26 mouse cellular contexts compared by ENCODE assay signal in the genomic region with DNA sequence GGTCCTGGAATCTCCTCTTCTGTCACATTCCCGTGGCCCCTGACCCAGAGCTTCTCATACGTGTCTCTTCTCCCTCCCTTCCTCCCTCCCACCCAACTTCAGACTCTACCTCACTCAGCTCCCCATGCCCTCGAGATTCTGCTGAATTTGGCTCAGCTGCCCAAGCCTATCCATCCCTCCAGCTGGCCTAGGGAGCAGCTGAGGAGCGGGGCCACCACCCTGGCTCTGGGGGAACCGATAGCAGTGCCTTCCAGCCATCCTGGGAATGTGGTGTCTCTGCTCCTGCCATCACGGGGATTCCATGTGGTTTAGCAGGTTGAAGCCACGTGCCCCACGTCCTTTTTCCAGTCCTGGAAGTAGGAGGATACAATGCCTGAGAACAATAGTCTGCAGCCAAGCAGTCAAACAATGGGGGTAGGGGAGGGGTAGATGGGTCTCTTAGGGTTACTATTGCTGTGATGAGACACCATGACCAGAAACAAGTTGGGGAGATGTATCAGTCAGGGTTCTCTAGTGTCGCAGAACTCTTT. TPM values are rescaled to one million over a fixed set of nuclear protein-coding genes. Genes with fewer than 3 reads are reported as not detected.
DNase-seq lines count a peak whose midpoint lies in the region; ATAC-seq and TF ChIP-seq lines count a peak whose summit lies in the region.
"Had no signal": no experiment of that assay in that cellular context is flagged by ENCODE, and none has a peak within 500 bp of the region (broad histone marks: within the 10 kb centered on the region; RNA-seq: fewer than 3 reads in every experiment).

No protein-coding gene starts in this region.

- 77% methylated on average over 9 of the region's 9 CpGs for WGBS in embryonic facial prominence, embryonic 14.5 days
- WGBS in embryonic facial prominence, embryonic 10.5 days, result 75% methylated on average over 9 of the region's 9 CpGs
- WGBS in heart, adult 2 months, result 56% methylated on average over 9 of the region's 9 CpGs
- 64% methylated on average over 9 of the region's 9 CpGs for WGBS in heart, embryonic 10.5 days
- 66% methylated on average over 9 of the region's 9 CpGs for WGBS in heart, embryonic 11.5 days (ENCODE audit: insufficient replicate concordance)

- ATAC-seq in embryonic facial prominence, embryonic 14.5 days (ENCODE audit: low read depth), result 0 out of 2 replicates have a peak, but pooled peaks have one; percentile 31
- no peak for ATAC-seq in heart, embryonic 11.5 days (replicated peaks; ENCODE audit: insufficient number of reproducible peaks, low FRiP score, low TSS enrichment)
- ATAC-seq: forebrain, embryonic 15.5 days; hindbrain, postnatal 0 days; inflammation-experienced regulatory T-cells, adult 6 months; intestine, embryonic 16.5 days; Patski had no signal

- TF ChIP-seq EP300 in heart, adult 2 months (IDR thresholded peaks at IDR 0.05; ENCODE audit: insufficient read depth, low read depth, low read length), result peak; percentile 63; the same call in 1 of the 2 replicates

- no peak overlapping the region for H3K9ac ChIP-seq in embryonic facial prominence, embryonic 14.5 days (ENCODE audit: low read depth, low read length)
- H3K9ac ChIP-seq in heart, adult 2 months (ENCODE audit: low read depth, low read length), result no peak overlapping the region
- H3K9ac ChIP-seq in heart, embryonic 11.5 days (ENCODE audit: low read depth, low read length), result no peak overlapping the region
- H3K9ac ChIP-seq: embryonic facial prominence, embryonic 13.5 days; forebrain, embryonic 15.5 days; heart, embryonic 12.5 days; heart, embryonic 15.5 days; hindbrain, embryonic 14.5 days had no signal

- no peaks in the 10 kb centered on the region for H3K36me3 ChIP-seq in embryonic facial prominence, embryonic 14.5 days (ENCODE audit: control insufficient read depth, insufficient read depth, low read length)
- H3K36me3 ChIP-seq in embryonic facial prominence, embryonic 10.5 days (replicated peaks), result no peaks in the 10 kb centered on the region
- no peaks in the 10 kb centered on the region for H3K36me3 ChIP-seq in heart, adult 2 months (ENCODE audit: control insufficient read depth, insufficient read depth, low read length)
- no peaks in the 10 kb centered on the region for H3K36me3 ChIP-seq in heart, embryonic 10.5 days
- no peaks in the 10 kb centered on the region for H3K36me3 ChIP-seq in heart, embryonic 11.5 days (ENCODE audit: control insufficient read depth, insufficient read depth, low read length)
- H3K36me3 ChIP-seq: embryonic facial prominence, embryonic 13.5 days; forebrain, embryonic 15.5 days; heart, embryonic 12.5 days; heart, embryonic 15.5 days had no signal

- TF ChIP-seq POLR2A in heart, adult 2 months (IDR thresholded peaks at IDR 0.05; ENCODE audit: insufficient read depth, low read depth, low read length), result no peak

- H3K4me2 ChIP-seq in embryonic facial prominence, embryonic 14.5 days (ENCODE audit: low read depth, low read length), result no peak overlapping the region
- no peak overlapping the region for H3K4me2 ChIP-seq in heart, embryonic 11.5 days
- H3K4me2 ChIP-seq: embryonic facial prominence, embryonic 13.5 days; forebrain, embryonic 15.5 days; heart, embryonic 12.5 days; heart, embryonic 15.5 days; hindbrain, embryonic 14.5 days had no signal

- no peak overlapping the region for H3K27ac ChIP-seq in embryonic facial prominence, embryonic 14.5 days (replicated peaks; ENCODE audit: low read depth, low read length)
- no peak overlapping the region for H3K27ac ChIP-seq in embryonic facial prominence, embryonic 10.5 days (replicated peaks)
- no peak overlapping the region for H3K27ac ChIP-seq in heart, adult 2 months
- 0 out of 2 replicates have a peak overlapping the region, but pooled peaks have one; percentile 22 for H3K27ac ChIP-seq in heart, embryonic 10.5 days
- H3K27ac ChIP-seq in heart, embryonic 11.5 days (ENCODE audit: low read depth, low read length), result no peak overlapping the region
- H3K27ac ChIP-seq: embryonic facial prominence, embryonic 13.5 days; forebrain, embryonic 15.5 days; heart, embryonic 15.5 days; hindbrain, embryonic 14.5 days; hindbrain, postnatal 0 days had no signal

- H3K4me3 ChIP-seq in embryonic facial prominence, embryonic 14.5 days (ENCODE audit: low read depth, low read length), result no peak overlapping the region
- no peak overlapping the region for H3K4me3 ChIP-seq in embryonic facial prominence, embryonic 10.5 days
- no peak overlapping the region for H3K4me3 ChIP-seq in heart, adult 2 months
- H3K4me3 ChIP-seq in heart, embryonic 10.5 days, result no peak overlapping the region
- no peak overlapping the region for H3K4me3 ChIP-seq in heart, embryonic 11.5 days (ENCODE audit: low read depth, low read length)
- H3K4me3 ChIP-seq: embryonic facial prominence, embryonic 13.5 days; forebrain, embryonic 15.5 days; heart, embryonic 12.5 days; heart, embryonic 15.5 days had no signal

- no peaks in the 10 kb centered on the region for H3K4me1 ChIP-seq in embryonic facial prominence, embryonic 14.5 days (ENCODE audit: control insufficient read depth, insufficient read depth, low read length)
- peaks cover 34% of the 10 kb centered on the region for H3K4me1 ChIP-seq in embryonic facial prominence, embryonic 10.5 days
- peaks cover 17% of the 10 kb centered on the region for H3K4me1 ChIP-seq in heart, adult 2 months (ENCODE audit: control insufficient read depth, insufficient read depth, low read length)
- H3K4me1 ChIP-seq in heart, embryonic 10.5 days, result peaks cover 30% of the 10 kb centered on the region
- H3K4me1 ChIP-seq in heart, embryonic 11.5 days (ENCODE audit: control insufficient read depth, insufficient read depth, low read length), result no peaks in the 10 kb centered on the region; the same call in 1 of the 2 replicates

- intact Hi-C loops in heart, adult 2 months (cut with DNase I), result loop anchor here (10.0 kb wide), 1 partner anchor 148 kb away; no protein-coding TSS in a partner anchor

- no peak for DNase-seq in embryonic facial prominence, embryonic 14.5 days (ENCODE audit: low spot score)
- DNase-seq in embryonic facial prominence, embryonic 10.5 days (ENCODE audit: low spot score), result no peak
- DNase-seq in heart, adult 2 months, result peak in 1 of 2 experiments; percentile 17
- DNase-seq in heart, postnatal 4 days, result no peak
- no peak for DNase-seq in heart, embryonic 10.5 days (ENCODE audit: low spot score)
- no peak for DNase-seq in cerebellum, adult 9-11 months
- DNase-seq: adrenal gland, postnatal 14 days; cerebellum, adult 18-20 months; cerebellum, adult 9-10 months; cerebellum, postnatal 25 days; gastrocnemius, postnatal 25 days; heart, postnatal 36 days; kidney, adult 18-20 months; kidney, adult 9 months had no signal

- TF ChIP-seq CTCF in heart, adult 2 months (IDR thresholded peaks at IDR 0.05), result no peak

- H3K79me2 ChIP-seq in heart, adult 2 months (replicated peaks; ENCODE audit: control insufficient read depth, insufficient read depth, low read length), result no peaks in the 10 kb centered on the region

- H3K9me3 ChIP-seq in embryonic facial prominence, embryonic 14.5 days (ENCODE audit: control insufficient read depth, low read length), result no peaks in the 10 kb centered on the region
- no peaks in the 10 kb centered on the region for H3K9me3 ChIP-seq in embryonic facial prominence, embryonic 10.5 days
- no peaks in the 10 kb centered on the region for H3K9me3 ChIP-seq in heart, embryonic 10.5 days
- H3K9me3 ChIP-seq in heart, embryonic 11.5 days (replicated peaks; ENCODE audit: control insufficient read depth, low read length), result no peaks in the 10 kb centered on the region
- H3K9me3 ChIP-seq: embryonic facial prominence, embryonic 13.5 days; forebrain, embryonic 15.5 days; heart, embryonic 12.5 days; heart, embryonic 15.5 days had no signal

- H3K27me3 ChIP-seq in embryonic facial prominence, embryonic 14.5 days (replicated peaks; ENCODE audit: control insufficient read depth, insufficient read depth, low read length), result no peaks in the 10 kb centered on the region
- peaks cover 4% of the 10 kb centered on the region for H3K27me3 ChIP-seq in embryonic facial prominence, embryonic 10.5 days (replicated peaks; ENCODE audit: low read depth, poor library complexity, severe bottlenecking)
- H3K27me3 ChIP-seq in heart, adult 2 months (ENCODE audit: control insufficient read depth, insufficient read depth, low read length), result no peaks in the 10 kb centered on the region
- H3K27me3 ChIP-seq in heart, embryonic 10.5 days (ENCODE audit: insufficient read depth, poor library complexity, severe bottlenecking), result peaks cover 29% of the 10 kb centered on the region; the same call in 1 of the 2 replicates
- H3K27me3 ChIP-seq in heart, embryonic 11.5 days (ENCODE audit: control insufficient read depth, insufficient read depth, low read length), result peaks cover 3% of the 10 kb centered on the region; the same call in 1 of the 2 replicates
- H3K27me3 ChIP-seq: embryonic facial prominence, embryonic 13.5 days; forebrain, embryonic 15.5 days; heart, embryonic 12.5 days; Patski had no signal

RNA-seq across cellular contexts. Expression of a gene that starts 32.0 kb away (rescaled TPM):
- polyA plus RNA-seq in embryonic facial prominence, embryonic 14.5 days (2014; fragmentation: Nextera tagmentation; extraction: Ambion mirVana), result 6.4 and 8.1 TPM in 2 replicates
- polyA plus RNA-seq in embryonic facial prominence, embryonic 10.5 days (2016; fragmentation: Nextera tagmentation; extraction: Ambion mirVana), result 1.5 and 1.7 TPM in 2 replicates
- total RNA-seq in heart, adult 2 months (2021), result 10 to 100 TPM; 15.0 to 17.3 TPM
- polyA plus RNA-seq in heart, adult 2 months (2012; rRNA removed), result 11.7 and 12.7 TPM in 2 replicates
- 10 to 100 TPM; 18.6 to 19.7 TPM for total RNA-seq in heart, postnatal 4 days (2021)
- polyA plus RNA-seq in heart, embryonic 10.5 days (2016; fragmentation: Nextera tagmentation; extraction: Ambion mirVana), result 3.5 and 5.6 TPM in 2 replicates
- 3.2 and 3.8 TPM in 2 replicates for polyA plus RNA-seq in heart, embryonic 11.5 days (2014; fragmentation: Nextera tagmentation; extraction: Ambion mirVana)

RNA-seq across cellular contexts. Expression of a gene that starts 40.0 kb away (rescaled TPM):
- polyA plus RNA-seq in embryonic facial prominence, embryonic 14.5 days (2014; fragmentation: Nextera tagmentation; extraction: Ambion mirVana), result 2.4 and 2.9 TPM in 2 replicates
- polyA plus RNA-seq in embryonic facial prominence, embryonic 10.5 days (2016; fragmentation: Nextera tagmentation; extraction: Ambion mirVana), result 1.5 and 1.6 TPM in 2 replicates
- not detected for total RNA-seq in heart, adult 2 months (2021)
- 0.44 and 0.62 TPM in 2 replicates for polyA plus RNA-seq in heart, adult 2 months (2012; rRNA removed)
- total RNA-seq in heart, postnatal 4 days (2021), result under 1 TPM; 0.11 to 0.12 TPM
- polyA plus RNA-seq in heart, embryonic 10.5 days (2016; fragmentation: Nextera tagmentation; extraction: Ambion mirVana), result 1.2 and 1.5 TPM in 2 replicates
- polyA plus RNA-seq in heart, embryonic 11.5 days (2014; fragmentation: Nextera tagmentation; extraction: Ambion mirVana), result 0.69 and 0.73 TPM in 2 replicates
- total RNA-seq: common myeloid progenitor, adult 5-6 weeks; gastrocnemius, adult 8-10 months; heart, postnatal 36 days had no signal
- polyA plus RNA-seq: inflammation-experienced regulatory T-cells, adult 6 months had no signal
